Mouse (Mus musculus): ENCODE measurements around the gene Zfp951. TPM values are rescaled to one million over a fixed set of nuclear protein-coding genes. Genes with fewer than 3 reads are reported as not detected.
A peak's percentile ranks its signal among the peaks of the same experiment; 100 is the strongest.
"Not testable (repeated sequence)": the region's sequence is repeated elsewhere in the genome, so short reads cannot be mapped to it uniquely, and the experiment has no call there.

The Zfp951 gene
- 1.1 and 1.5 TPM in 2 replicates for total RNA-seq (2014; fragmentation: Nextera tagmentation)
- total RNA-seq (2017): 0.12 and 0.27 TPM in 2 replicates
- not detected in 2 replicates for polyA plus RNA-seq (2012)

DNA sequence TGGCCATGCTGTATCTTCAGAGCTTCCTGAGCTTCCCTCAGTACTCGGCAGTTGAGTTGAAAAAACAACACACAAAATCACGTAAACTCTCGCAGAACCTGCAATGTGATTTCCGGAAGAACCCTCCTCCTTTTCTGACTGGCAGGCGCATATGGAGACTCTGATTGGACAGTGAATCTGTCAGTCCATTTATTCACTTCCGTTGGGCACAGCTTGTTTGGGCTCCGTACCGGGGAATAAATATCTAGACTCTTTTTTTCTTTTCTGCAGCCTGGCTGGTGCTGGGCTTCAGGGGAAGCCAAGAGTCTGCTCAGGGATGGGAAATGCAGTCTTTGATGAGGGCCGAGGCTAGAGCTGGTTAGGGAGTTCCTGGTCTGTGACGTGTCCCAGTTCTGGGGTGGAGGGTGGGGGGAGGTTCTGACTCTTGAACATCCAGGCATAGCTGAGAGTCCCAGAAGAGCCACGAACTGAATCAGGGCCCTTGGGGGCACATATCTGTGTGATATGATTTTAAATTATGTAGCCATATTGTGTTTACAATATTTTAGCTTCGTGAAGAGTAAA, at the start of gene Zfp951:
Zfp951 (minus strand) TSS at position 109 of the 564 bp plus-strand sequence.
- H3K9me3 ChIP-seq (replicated peaks); H3K4me1 ChIP-seq (ENCODE audit: insufficient read depth, low read depth, low read length); DNase-seq (ENCODE audit: low spot score); H3K27me3 ChIP-seq (ENCODE audit: insufficient read depth, low read length); H3K36me3 ChIP-seq (replicated peaks); H3K4me3 ChIP-seq (ENCODE audit: low read depth, low read length): not testable (repeated sequence)
- ATAC-seq (ENCODE audit: extremely low read depth, insufficient number of reproducible peaks, low FRiP score, poor library complexity, severe bottlenecking): peak; percentile 91

GRCm38 (mm10) chr5:104906556-104906955, 46.7 kb upstream of the Zfp951 start:
- H3K4me3 ChIP-seq (ENCODE audit: low read depth, low read length); H3K9me3 ChIP-seq (replicated peaks); ATAC-seq (ENCODE audit: extremely low read depth, insufficient number of reproducible peaks, low FRiP score, poor library complexity, severe bottlenecking); H3K36me3 ChIP-seq (replicated peaks); H3K27me3 ChIP-seq (ENCODE audit: insufficient read depth, low read length); H3K4me1 ChIP-seq (ENCODE audit: insufficient read depth, low read depth, low read length); DNase-seq (ENCODE audit: low spot score): not testable (repeated sequence)

DNA sequence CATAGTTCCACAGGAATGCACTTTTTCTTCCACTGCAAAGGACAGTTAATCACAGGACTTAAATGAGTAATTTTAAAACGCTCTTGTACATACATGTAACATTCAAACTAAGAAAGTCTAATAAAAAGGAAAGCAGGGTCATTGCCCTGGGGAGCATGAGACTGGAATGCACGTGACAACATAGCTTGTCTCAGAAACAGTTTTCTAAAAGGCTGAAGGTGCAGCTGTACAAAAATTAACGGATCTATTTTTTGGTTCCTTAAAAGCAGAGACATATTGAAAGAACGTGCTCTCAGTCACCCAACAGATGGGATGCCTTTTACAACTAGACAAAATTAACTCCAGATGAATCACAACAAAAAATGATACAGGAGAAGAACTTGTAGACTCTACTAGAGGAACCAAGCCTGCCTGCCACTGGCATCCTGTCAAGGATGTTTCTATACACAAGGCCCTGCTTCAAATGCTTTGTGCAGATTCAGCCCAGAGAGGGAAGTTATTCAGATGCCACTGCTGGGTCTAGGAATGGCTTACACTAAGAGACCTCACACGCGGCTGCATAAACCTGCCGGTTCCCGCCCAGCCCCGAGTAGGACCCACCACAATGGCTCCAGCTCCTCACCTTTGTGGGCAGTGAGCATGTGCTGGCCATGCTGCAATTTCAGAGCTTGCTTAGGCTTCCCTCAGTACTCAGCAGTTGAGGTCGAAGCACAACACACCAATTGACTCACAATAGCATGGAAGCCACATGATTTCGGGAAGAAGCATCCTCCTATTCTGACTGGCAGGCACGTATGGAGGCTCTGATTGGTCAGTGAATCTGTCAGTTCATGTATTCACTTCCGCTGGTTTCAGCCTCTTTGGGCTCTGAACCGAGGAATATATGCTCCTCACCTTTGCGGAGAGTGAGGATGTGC, 567 bp downstream of the Zfp951 start:
- not testable (repeated sequence) for H3K4me1 ChIP-seq (ENCODE audit: insufficient read depth, low read depth, low read length); DNase-seq (ENCODE audit: low spot score); ATAC-seq (ENCODE audit: extremely low read depth, insufficient number of reproducible peaks, low FRiP score, poor library complexity, severe bottlenecking); H3K36me3 ChIP-seq (replicated peaks); H3K4me3 ChIP-seq (ENCODE audit: low read depth, low read length); H3K9me3 ChIP-seq (replicated peaks); H3K27me3 ChIP-seq (ENCODE audit: insufficient read depth, low read length)

DNA sequence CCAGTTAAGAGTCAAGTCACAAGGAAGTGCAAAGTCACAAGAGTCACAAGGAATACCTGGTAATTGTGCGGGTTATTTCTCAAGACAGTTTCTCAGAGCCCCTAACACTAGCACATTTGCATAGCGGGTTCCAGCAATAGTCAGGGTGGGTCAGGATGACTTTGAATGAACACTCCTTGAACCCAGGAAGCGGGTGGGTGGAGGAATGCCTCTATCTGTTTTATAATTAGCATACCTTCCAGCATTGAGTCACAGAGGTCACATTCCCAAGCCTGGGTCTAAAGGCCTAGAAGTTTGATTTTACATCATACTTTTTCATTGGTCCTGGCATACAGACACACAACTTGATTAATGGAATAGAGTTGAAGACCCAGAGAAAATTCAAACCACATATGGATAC, 5.3 kb downstream of the Zfp951 start:
- ATAC-seq (ENCODE audit: extremely low read depth, insufficient number of reproducible peaks, low FRiP score, poor library complexity, severe bottlenecking); H3K9me3 ChIP-seq (replicated peaks); H3K36me3 ChIP-seq (replicated peaks); H3K27me3 ChIP-seq (ENCODE audit: insufficient read depth, low read length); H3K4me1 ChIP-seq (ENCODE audit: insufficient read depth, low read depth, low read length); DNase-seq (ENCODE audit: low spot score); H3K4me3 ChIP-seq (ENCODE audit: low read depth, low read length): not testable (repeated sequence)

GRCm38 (mm10) chr5:104833330-104833729, 26.5 kb downstream of the Zfp951 start:
- DNase-seq (ENCODE audit: low spot score) (no peak), ATAC-seq (ENCODE audit: extremely low read depth, insufficient number of reproducible peaks, low FRiP score, poor library complexity, severe bottlenecking) (no peak)
- no peaks in the 10 kb centered on the region for H3K4me1 ChIP-seq (ENCODE audit: insufficient read depth, low read depth, low read length)
- H3K9me3 ChIP-seq (replicated peaks): peaks cover 13% of the 10 kb centered on the region
- TF ChIP-seq TAL1 (conservative IDR thresholded peaks at IDR 0.05; ENCODE audit: low read depth, low read length) (no peak), POLR2AphosphoS5 (IDR thresholded peaks at IDR 0.05; ENCODE audit: insufficient replicate concordance, low read depth, low read length) (no peak), GATA1 (IDR thresholded peaks at IDR 0.05; ENCODE audit: borderline replicate concordance, low read length) (no peak), GATA2 (IDR thresholded peaks at IDR 0.05; ENCODE audit: borderline replicate concordance, low read depth, low read length) (no peak), CTCF (IDR thresholded peaks at IDR 0.05; ENCODE audit: low read depth, low read length) (no peak)
- no peaks in the 10 kb centered on the region for H3K36me3 ChIP-seq (replicated peaks)
- no peaks in the 10 kb centered on the region for H3K27me3 ChIP-seq (ENCODE audit: insufficient read depth, low read length)
- no peak overlapping the region for H3K4me3 ChIP-seq (ENCODE audit: low read depth, low read length)

DNA sequence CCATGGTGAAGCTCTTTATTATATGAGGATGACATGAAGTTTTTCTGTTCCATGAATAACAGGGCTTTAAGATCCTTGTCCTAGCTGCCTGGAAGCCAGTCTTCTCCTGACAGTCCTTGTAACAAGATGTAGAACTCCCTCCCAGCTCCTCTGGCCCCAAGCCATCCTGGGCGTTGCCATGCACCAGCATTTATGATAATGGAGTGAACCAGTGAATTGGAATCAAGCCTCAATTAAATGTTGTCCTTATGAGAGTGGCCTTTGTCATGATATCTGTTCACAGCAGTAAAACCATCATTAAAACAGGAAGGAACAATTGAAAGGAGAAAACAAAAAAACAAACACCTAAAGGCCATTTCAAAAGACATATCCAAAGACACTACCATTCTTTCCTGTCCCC, 30.3 kb downstream of the Zfp951 start:
- Histone ChIP-seq H3K36me3 (replicated peaks) (no peaks in the 10 kb centered on the region), H3K27me3 (ENCODE audit: insufficient read depth, low read length) (no peaks in the 10 kb centered on the region), H3K9me3 (replicated peaks) (peaks cover 20% of the 10 kb centered on the region), H3K4me1 (ENCODE audit: insufficient read depth, low read depth, low read length) (no peaks in the 10 kb centered on the region), H3K4me3 (ENCODE audit: low read depth, low read length) (no peak overlapping the region)
- TF ChIP-seq POLR2AphosphoS5 (IDR thresholded peaks at IDR 0.05; ENCODE audit: insufficient replicate concordance, low read depth, low read length): no peak
- no peak for TF ChIP-seq GATA1 (IDR thresholded peaks at IDR 0.05; ENCODE audit: borderline replicate concordance, low read length)
- no peak for TF ChIP-seq TAL1 (conservative IDR thresholded peaks at IDR 0.05; ENCODE audit: low read depth, low read length)
- no peak for TF ChIP-seq CTCF (IDR thresholded peaks at IDR 0.05; ENCODE audit: low read depth, low read length)
- TF ChIP-seq GATA2 (IDR thresholded peaks at IDR 0.05; ENCODE audit: borderline replicate concordance, low read depth, low read length): no peak
- DNase-seq (ENCODE audit: low spot score) (no peak), ATAC-seq (ENCODE audit: extremely low read depth, insufficient number of reproducible peaks, low FRiP score, poor library complexity, severe bottlenecking) (no peak)

DNA sequence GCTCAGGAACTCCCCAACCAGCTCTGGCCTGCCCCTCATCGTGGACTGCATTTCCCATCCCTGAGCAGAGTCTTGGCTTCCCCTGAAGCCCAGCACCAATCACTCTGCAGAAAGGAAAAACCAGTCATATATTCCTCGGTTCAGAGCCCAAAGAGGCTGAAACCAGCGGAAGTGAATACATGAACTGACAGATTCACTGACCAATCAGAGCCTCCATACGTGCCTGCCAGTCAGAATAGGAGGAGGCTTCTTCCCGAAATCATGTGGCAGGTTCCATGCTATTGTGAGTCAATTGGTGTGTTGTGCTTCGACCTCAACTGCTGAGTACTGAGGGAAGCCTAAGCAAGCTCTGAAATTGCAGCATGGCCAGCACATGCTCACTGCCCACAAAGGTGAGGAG, 89.7 kb downstream of the Zfp951 start:
- not testable (repeated sequence) for H3K4me1 ChIP-seq (ENCODE audit: insufficient read depth, low read depth, low read length); DNase-seq (ENCODE audit: low spot score); H3K27me3 ChIP-seq (ENCODE audit: insufficient read depth, low read length); H3K9me3 ChIP-seq (replicated peaks); H3K4me3 ChIP-seq (ENCODE audit: low read depth, low read length); H3K36me3 ChIP-seq (replicated peaks); ATAC-seq (ENCODE audit: extremely low read depth, insufficient number of reproducible peaks, low FRiP score, poor library complexity, severe bottlenecking)

Other genes starting within 250 kb of the Zfp951 start
- gene Abcg3, start 122.6 kb upstream of the Zfp951 start, total RNA-seq (2014; fragmentation: Nextera tagmentation): not detected in 2 replicates
- 0.11 TPM in 1 of 2 replicates, not detected in the other for gene Abcg3, start 122.6 kb upstream of the Zfp951 start, total RNA-seq (2017)
- gene Abcg3, start 122.6 kb upstream of the Zfp951 start, polyA plus RNA-seq (2012): not detected in 2 replicates

Data from G1E (cell line).